In genomic region chr2:21917804-21918690, GRCm38 (mm10) we compare ENCODE assay signal across 8 mouse cellular contexts.
A peak's percentile ranks its signal among the peaks of the same experiment; 100 is the strongest.
DNase-seq lines count a peak whose midpoint lies in the region; ATAC-seq lines count a peak whose summit lies in the region.
"Had no signal": no experiment of that assay in that cellular context is flagged by ENCODE, and none has a peak within 500 bp of the region (broad histone marks: within the 10 kb centered on the region; RNA-seq: fewer than 3 reads in every experiment).

No protein-coding gene starts in this region.

- WGBS in hindbrain, embryonic 14.5 days: 3% methylated on average over 16 of the region's 16 CpGs
- 4% methylated on average over 16 of the region's 16 CpGs for WGBS in midbrain, embryonic 16.5 days

- no peaks in the 10 kb centered on the region for H3K9me3 ChIP-seq in hindbrain, embryonic 14.5 days (ENCODE audit: control insufficient read depth, low read length)
- no peaks in the 10 kb centered on the region for H3K9me3 ChIP-seq in midbrain, embryonic 16.5 days (replicated peaks; ENCODE audit: control insufficient read depth, low read length, poor library complexity, severe bottlenecking)

- H3K36me3 ChIP-seq in hindbrain, embryonic 14.5 days (replicated peaks; ENCODE audit: control insufficient read depth, insufficient read depth): no peaks in the 10 kb centered on the region
- no peaks in the 10 kb centered on the region for H3K36me3 ChIP-seq in midbrain, embryonic 16.5 days (ENCODE audit: control insufficient read depth, insufficient read depth, low read length)

- peaks cover 21% of the 10 kb centered on the region for H3K4me1 ChIP-seq in hindbrain, embryonic 14.5 days (replicated peaks; ENCODE audit: control insufficient read depth, insufficient read depth, low read length)
- H3K4me1 ChIP-seq in midbrain, embryonic 16.5 days (ENCODE audit: control insufficient read depth, insufficient read depth, low read length): peaks cover 12% of the 10 kb centered on the region

- H3K4me3 ChIP-seq in hindbrain, embryonic 14.5 days (replicated peaks; ENCODE audit: low read length): peak overlapping the region; percentile 36
- peak overlapping the region; percentile 36 for H3K4me3 ChIP-seq in midbrain, embryonic 16.5 days (ENCODE audit: low read depth, low read length)

- peak overlapping the region; percentile 68 for H3K9ac ChIP-seq in hindbrain, embryonic 14.5 days
- peak overlapping the region; percentile 70 for H3K9ac ChIP-seq in midbrain, embryonic 16.5 days (ENCODE audit: low read depth, low read length)

- peak overlapping the region; percentile 99 for H3K27ac ChIP-seq in hindbrain, embryonic 14.5 days
- peak overlapping the region; percentile 99 for H3K27ac ChIP-seq in midbrain, embryonic 16.5 days (ENCODE audit: low read length)
- H3K27ac ChIP-seq: macrophage had no signal

- peak; percentile 94 for ATAC-seq in hindbrain, embryonic 14.5 days (ENCODE audit: low FRiP score)
- peak; percentile 93 for ATAC-seq in midbrain, embryonic 16.5 days

- H3K4me2 ChIP-seq in hindbrain, embryonic 14.5 days (replicated peaks): peak overlapping the region; percentile 70
- peak overlapping the region; percentile 62 for H3K4me2 ChIP-seq in midbrain, embryonic 16.5 days (ENCODE audit: low read length)

- DNase-seq in adipocyte (ENCODE audit: low spot score): peak; percentile 5
- peak; percentile 93 to 96 for DNase-seq in cerebellum, postnatal 10 days
- DNase-seq in frontal cortex, postnatal 25 days (ENCODE audit: low spot score in 2 of 2): peak; percentile 69 to 82
- DNase-seq in hindbrain, embryonic 14.5 days (ENCODE audit: low spot score): peak; percentile 86
- peak; percentile 92 to 93 for DNase-seq in left cerebral cortex, postnatal 10 days (ENCODE audit: extremely low spot score in 1 of 2, low spot score in 2 of 2)
- peak; percentile 11 for DNase-seq in yolk sac, embryonic 10.5 days (ENCODE audit: low spot score)

- intact Hi-C loops in left cerebral cortex, postnatal 10 days (cut with DNase I): loop anchor here (10.0 kb wide), 1 partner anchor 1013 kb away; no protein-coding TSS in a partner anchor

- no peaks in the 10 kb centered on the region for H3K27me3 ChIP-seq in hindbrain, embryonic 14.5 days (ENCODE audit: control insufficient read depth, insufficient read depth, low read length)
- no peaks in the 10 kb centered on the region for H3K27me3 ChIP-seq in midbrain, embryonic 16.5 days (ENCODE audit: control insufficient read depth, insufficient read depth, low read depth, low read length)

Comparison
In these comparisons a context has a peak if more than half of its experiments do, and no peak if none do; other contexts are left out.
1. Peak in every context shown above with its lines: DNase-seq, ATAC-seq, H3K4me3 ChIP-seq and H3K27ac ChIP-seq.
2. DNase-seq: peak in every context shown above with its lines; median percentile 94 in cerebellum, postnatal 10 days; 92 in left cerebral cortex, postnatal 10 days; 86 in hindbrain, embryonic 14.5 days; 76 in frontal cortex, postnatal 25 days; 11 in yolk sac, embryonic 10.5 days; 5 in adipocyte.